Mouse (Mus musculus) common myeloid progenitor, adult 5-6 weeks (primary cell): ENCODE data around the gene AC161166.1. TPM values are rescaled to one million over a fixed set of nuclear protein-coding genes. Genes with fewer than 3 reads are reported as not detected.
"Not testable (repeated sequence)": the region's sequence is repeated elsewhere in the genome, so short reads cannot be mapped to it uniquely, and the experiment has no call there.

Experiments
- ATAC-seq: replicated peaks from 2 replicates; pipeline ENCODE4 v1.8.0; 2016; ENCODE audit warnings: low read depth, mild to moderate bottlenecking, moderate TSS enrichment, inconsistent platforms; ENCODE audit not compliant: poor library complexity, severe bottlenecking
- total RNA-seq: library from RNA; stranded (forward); fragments of 200-1000, 187-1606 nt; gene quantifications from 2 replicates; pipeline ENCODE4 v1.2.3, GENCODE M21; 2017

The AC161166.1 gene
- total RNA-seq, 1 experiment from 2014 or later = not detected

DNA sequence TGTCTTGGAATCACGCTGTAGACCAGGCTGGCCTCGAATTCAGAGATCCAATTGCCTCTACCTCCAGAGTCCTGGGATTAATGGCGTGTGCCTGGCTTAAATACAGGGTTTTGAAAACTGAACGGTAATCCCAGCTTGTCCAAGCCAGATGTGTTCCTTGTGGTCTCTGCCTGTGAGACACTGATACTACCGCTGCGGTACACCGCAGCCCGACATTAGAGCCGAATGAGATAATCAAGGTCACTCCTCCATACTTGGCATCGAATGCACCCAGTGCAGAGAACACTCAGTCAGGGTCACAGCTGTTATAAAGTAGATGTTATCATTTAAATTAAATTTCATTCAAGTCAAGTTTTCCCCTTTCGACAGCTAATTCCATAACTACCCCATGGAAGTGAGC, 16.6 kb upstream of the AC161166.1 start:
- ATAC-seq = no peak

DNA sequence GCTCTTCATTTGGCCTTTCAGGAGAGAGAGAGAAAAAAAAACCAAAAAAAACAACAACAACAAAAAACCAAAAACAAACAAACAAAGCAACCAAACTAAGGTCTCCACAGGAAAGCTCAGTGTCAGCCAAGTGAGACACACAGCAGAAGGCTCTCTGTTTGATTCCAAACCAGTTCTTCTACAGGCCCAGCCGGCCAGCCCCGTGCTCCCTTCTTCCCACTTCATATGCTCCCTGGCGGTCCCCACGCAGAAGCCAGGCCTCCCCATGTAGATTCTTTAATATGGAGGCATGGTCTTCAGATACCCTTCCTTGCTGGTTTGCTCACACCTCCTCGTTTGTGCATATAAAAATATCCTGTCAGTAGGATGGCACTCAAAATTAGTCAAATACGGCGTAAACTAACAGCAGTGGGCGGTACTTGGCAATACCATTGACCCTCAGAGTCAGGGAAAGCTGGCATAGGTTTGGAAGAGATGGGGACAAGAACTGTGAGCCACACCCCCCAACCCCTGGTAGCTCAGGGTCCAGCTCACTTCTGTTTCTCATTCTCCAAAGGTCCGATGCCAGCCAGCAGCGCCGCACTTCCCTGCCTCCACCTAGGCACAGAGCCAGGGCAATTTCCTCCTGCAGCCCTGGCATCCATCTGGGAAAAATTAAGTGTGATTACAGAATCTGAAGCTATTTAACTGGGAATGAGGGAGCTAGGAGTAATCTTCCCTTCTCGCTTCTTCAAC, 13.6 kb upstream of the AC161166.1 start:
- ATAC-seq = no peak

DNA sequence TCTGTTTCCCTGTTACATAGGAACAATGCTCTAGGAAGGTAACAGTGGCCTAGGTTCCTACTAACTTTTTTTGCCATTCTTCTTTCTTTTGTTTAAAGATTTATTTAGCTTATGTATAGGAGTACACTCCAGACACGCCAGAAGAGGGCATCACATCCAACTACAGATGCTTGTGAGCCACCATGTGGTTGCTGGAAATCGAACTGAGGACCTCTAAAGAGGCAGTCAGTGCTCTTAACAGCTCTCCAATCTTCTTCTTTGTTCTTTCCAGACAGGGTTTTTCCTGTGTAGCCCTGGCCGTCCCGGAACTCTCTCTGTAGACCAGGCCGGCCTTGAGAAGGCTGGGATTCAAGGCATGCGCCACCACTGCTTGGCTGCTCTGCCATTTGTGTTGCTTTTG, 12.7 kb upstream of the AC161166.1 start:
- no peak for ATAC-seq

- no peak for ATAC-seq
These were observed 11.5 kb upstream of the AC161166.1 start for GRCm38 (mm10) chr7:24523723-24524122.

GRCm38 (mm10) chr7:24522805-24523204, 10.6 kb upstream of the AC161166.1 start:
- ATAC-seq = no peak

DNA sequence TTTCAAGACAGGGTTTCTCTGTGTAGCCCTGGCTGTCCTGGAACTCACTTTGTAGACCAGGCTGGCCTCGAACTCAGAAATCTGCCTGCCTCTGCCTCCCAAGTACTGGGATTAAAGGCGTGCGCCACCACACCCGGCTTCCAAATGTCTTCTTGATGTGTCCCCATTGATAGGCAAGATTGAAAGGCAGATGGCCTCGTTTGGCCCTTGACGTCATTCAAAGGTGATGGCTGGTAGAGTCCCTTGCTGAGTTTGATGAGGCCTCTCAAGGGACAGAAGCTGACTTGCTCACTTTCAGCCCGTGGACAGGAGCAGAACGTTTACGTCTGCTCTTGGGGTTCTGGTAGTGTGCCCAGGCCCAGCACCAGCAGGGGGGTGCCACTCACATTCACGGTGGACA, 7.8 kb upstream of the AC161166.1 start:
- not testable (repeated sequence) for ATAC-seq

DNA sequence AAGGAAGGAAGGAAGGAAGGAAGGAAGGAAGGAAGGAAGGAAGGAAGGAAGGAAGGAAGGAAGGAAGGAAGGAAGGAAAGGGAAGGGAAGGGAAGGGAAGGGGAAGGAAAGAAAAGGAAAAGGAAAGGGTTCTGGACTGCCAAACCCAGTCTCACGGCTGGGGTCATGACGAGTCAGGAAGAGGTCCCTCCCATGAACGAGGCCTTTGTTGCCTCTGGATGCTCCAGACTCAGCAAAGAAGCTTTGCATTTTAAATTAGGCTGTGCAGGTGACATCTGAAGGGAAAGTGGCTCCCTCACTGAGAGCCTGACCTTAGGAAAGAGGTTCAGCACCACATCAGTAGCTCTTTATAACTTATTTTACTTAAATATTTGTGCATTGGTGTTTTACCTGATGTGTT, 6.9 kb upstream of the AC161166.1 start:
- ATAC-seq = no peak

DNA sequence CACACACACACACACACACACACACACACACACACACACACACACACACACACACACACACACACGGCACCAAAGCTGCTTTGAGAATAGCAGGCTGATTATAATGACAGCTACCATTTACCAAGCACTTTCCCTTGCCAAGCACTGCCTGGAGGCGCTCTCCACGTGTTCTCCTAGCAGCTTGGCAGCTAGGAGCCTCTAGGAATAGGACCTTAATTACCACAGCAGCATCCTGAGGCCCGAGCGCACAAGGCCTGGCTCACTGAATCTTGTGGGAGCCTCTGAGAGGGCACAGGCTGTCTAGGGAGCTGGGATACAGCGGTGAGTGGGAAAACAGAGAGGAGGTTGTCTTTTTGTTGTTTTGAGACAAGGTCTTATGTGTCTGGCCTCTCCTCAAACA, 5.4 kb upstream of the AC161166.1 start:
- ATAC-seq = no peak

DNA sequence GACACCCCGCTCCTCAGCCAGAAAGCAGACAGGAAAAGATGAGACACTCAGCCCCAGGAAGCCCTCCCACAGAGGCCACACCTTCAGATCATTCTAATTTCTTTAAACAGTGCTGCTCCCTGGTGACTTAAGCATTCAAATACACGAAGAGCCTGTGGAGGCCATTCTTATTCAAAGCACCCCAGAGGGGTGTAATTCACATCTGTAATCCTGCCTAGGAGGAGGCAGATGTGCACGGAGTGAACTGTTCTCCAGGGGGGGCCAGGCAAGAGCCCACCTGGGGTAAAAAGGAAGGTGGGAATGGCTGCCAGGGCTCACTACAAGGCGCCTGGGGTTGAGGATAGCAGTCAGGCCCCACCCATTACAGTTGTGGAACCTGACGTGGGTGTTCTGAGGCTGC, 4.8 kb upstream of the AC161166.1 start:
- ATAC-seq = no peak

- ATAC-seq = not testable (repeated sequence)
These were observed 4.1 kb upstream of the AC161166.1 start for GRCm38 (mm10) chr7:24516319-24516718.

- ATAC-seq = no peak; the same call in 1 of the 2 replicates
These were observed 4.5 kb downstream of the AC161166.1 start for GRCm38 (mm10) chr7:24507726-24508114.

- ATAC-seq = peak; percentile 55
These were observed 5.2 kb downstream of the AC161166.1 start, which contains the start of gene Zfp428 for GRCm38 (mm10) chr7:24506838-24507725. Gene Zfp428 (plus strand): TSS chr7:24507006.

DNA sequence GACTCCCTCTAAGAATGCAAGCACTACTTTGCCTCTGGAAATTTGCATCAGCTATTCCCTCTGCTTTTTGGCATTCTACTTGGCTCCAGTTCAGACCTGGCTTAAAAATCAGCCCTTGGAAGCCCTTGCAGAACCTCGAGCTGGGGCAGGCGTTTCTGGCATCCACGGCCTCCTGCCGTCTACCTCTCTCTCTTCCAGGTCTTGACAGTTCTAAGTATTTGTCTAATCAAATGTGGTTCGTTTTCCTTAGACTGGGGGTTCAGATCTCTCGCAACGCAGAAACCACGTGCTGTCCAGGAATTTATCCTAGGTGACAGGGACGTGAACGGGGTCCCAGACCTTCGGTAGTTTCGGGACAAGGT, 5.8 kb downstream of the AC161166.1 start:
- no peak for ATAC-seq

DNA sequence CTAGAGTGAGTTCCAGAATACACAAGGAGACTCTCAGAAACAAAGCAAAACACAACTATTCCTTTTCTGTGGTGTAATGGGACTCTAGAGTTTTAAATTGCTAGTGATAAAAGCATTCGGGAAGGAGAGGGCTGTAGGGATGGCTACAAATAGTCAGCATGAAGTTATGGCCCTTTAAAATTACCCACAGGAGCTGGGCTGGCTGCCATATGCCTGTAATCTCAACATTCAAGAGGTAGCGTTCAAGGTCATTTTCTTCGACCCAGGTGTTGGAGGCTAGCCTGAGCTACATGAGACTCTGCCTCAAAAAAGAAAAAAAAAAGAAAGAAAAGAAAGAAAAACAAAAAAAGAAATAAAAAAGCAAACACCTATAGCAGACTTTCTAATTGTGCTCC, 6.2 kb downstream of the AC161166.1 start:
- no peak for ATAC-seq

- ATAC-seq = no peak
These were observed 6.7 kb downstream of the AC161166.1 start for GRCm38 (mm10) chr7:24505447-24506064.

- no peak for ATAC-seq
These were observed 7.4 kb downstream of the AC161166.1 start for GRCm38 (mm10) chr7:24504868-24505267.

GRCm38 (mm10) chr7:24504004-24504403, 8.3 kb downstream of the AC161166.1 start:
- no peak for ATAC-seq

DNA sequence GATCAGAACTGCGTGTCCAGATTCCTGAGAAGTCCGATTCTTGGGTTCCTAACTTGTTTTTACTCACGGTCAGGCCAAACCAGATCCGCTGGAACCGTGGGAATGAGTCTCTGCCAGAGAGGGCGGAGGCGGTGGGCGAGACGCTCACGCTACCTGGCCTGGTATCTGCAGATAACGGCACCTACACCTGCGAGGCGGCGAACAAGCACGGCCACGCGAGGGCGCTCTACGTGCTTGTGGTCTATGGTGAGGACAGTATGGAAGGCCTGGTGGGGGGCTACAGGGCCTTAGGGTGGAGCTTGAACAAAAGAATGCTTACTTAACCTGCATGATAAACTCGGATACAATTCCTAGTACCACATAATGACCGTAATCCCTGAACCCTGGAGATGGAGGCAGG, 10.8 kb downstream of the AC161166.1 start:
- no peak for ATAC-seq

DNA sequence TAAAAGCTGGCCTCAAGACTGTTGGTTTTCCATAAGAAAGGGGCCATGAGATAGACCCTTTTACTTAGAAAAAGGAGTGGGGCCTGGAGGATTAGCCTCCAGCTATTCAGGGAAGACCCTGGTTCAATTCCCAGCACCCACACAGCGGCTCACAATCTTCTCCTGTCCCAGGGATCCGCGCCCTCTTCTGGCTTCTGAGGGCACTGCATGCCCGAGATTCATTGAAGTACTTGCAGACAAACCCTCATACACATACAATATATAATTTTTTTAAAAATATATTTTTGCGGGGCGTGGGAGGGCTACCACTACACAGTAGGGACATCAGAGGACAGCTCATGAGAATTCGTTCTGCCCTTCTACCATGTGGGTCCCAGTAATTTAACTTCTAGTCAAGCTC, 11.3 kb downstream of the AC161166.1 start:
- ATAC-seq = no peak

- peak; percentile 52 for ATAC-seq
These were observed 12.2 kb downstream of the AC161166.1 start for GRCm38 (mm10) chr7:24499856-24500577.
